Mouse (Mus musculus) megakaryocyte-erythroid progenitor cell, adult 5 weeks (primary cell): ENCODE measurements around the gene Zfp780b. TPM values are rescaled to one million over a fixed set of nuclear protein-coding genes. Genes with fewer than 3 reads are reported as not detected.

Source experiments
- polyA plus RNA-seq: library from polyadenylated mRNA; stranded (reverse); fragments of >175 nt; gene quantifications from 2 replicates; pipeline ENCODE4 v1.2.3, GENCODE M21; 2012

Gene Zfp780b
- 0.18 and 0.27 TPM in 2 replicates for polyA plus RNA-seq

GRCm38 (mm10) chr7:27978683-27979528 is at the start of gene Zfp780b:
Zfp780b (minus strand) TSS chr7:27979171.

GRCm38 (mm10) chr7:28013549-28014444 is 34.8 kb upstream of the Zfp780b start, which contains the start of gene Zfp850:
Zfp850 (minus strand) TSS chr7:28014115.

GRCm38 (mm10) chr7:27928818-27929695 is 49.9 kb downstream of the Zfp780b start, which contains the start of gene Zfp974:
Zfp974 (minus strand) TSS chr7:27929460.

Other genes starting within 250 kb of the Zfp780b start
- gene Zfp60, start 247.8 kb downstream of the Zfp780b start, polyA plus RNA-seq = 0.15 and 0.30 TPM in 2 replicates
- gene Zfp626, start 172.0 kb downstream of the Zfp780b start, polyA plus RNA-seq = 0.14 and 0.76 TPM in 2 replicates
- gene Zfp59, start 140.6 kb downstream of the Zfp780b start, polyA plus RNA-seq = 0.15 and 0.39 TPM in 2 replicates
- 0.10 and 0.19 TPM in 2 replicates for gene Zfp607a, start 121.6 kb downstream of the Zfp780b start, polyA plus RNA-seq
- gene Zfp974, start 49.7 kb downstream of the Zfp780b start, polyA plus RNA-seq = not detected in 2 replicates
- gene Zfp850, start 34.9 kb upstream of the Zfp780b start, polyA plus RNA-seq = 0.26 and 0.34 TPM in 2 replicates
- 87.0 and 88.8 TPM in 2 replicates for gene Psmc4, start 70.9 kb upstream of the Zfp780b start, polyA plus RNA-seq
- not detected in 2 replicates for gene Fcgbp, start 92.1 kb upstream of the Zfp780b start, polyA plus RNA-seq
- not detected in 2 replicates for gene 9530053A07Rik, start 150.3 kb upstream of the Zfp780b start, polyA plus RNA-seq
- gene Fbl, start 190.5 kb upstream of the Zfp780b start, polyA plus RNA-seq = 516 and 763 TPM in 2 replicates
- gene Dyrk1b, start 200.3 kb upstream of the Zfp780b start, polyA plus RNA-seq = 57.5 and 63.7 TPM in 2 replicates